Mouse (Mus musculus) hindbrain, postnatal 0 days (tissue): Measurements from ENCODE around the gene 4430402I18Rik. TPM values are rescaled to one million over a fixed set of nuclear protein-coding genes. Genes with fewer than 3 reads are reported as not detected.
A peak's percentile ranks its signal among the peaks of the same experiment; 100 is the strongest.

Experiments
- ATAC-seq: fragments of 200-750 bp; cut with Nextera tagmentation; 2 replicates; pipeline ENCODE4 v1.8.0; 2017; ENCODE audit warnings: mild to moderate bottlenecking, moderate TSS enrichment, moderate library complexity
- DNase-seq: peaks from one replicate; pipeline ENCODE4 v3.0.0-alpha.2; 2015; ENCODE audit warnings: low spot score
- H3K27ac ChIP-seq: fragments of 300-500 bp; sonication (generic); 2 replicates; pipeline ENCODE4 v1.5.1; 2014; ENCODE audit warnings: mild to moderate bottlenecking
- H3K27me3 ChIP-seq: fragments of 300-500 bp; sonication (generic); 2 replicates; pipeline ENCODE4 v1.6.1; 2014; ENCODE audit warnings: low read length, mixed read lengths; ENCODE audit not compliant: insufficient read depth
- H3K36me3 ChIP-seq: fragments of 300-500 bp; sonication (generic); 2 replicates; pipeline ENCODE4 v1.6.1; 2014; ENCODE audit warnings: low read length, mixed read lengths; ENCODE audit not compliant: insufficient read depth
- H3K4me1 ChIP-seq: fragments of 300-500 bp; sonication (generic); 2 replicates; pipeline ENCODE4 v1.6.1; 2014; ENCODE audit warnings: antibody characterized with exemption, low read length, mixed read lengths; ENCODE audit not compliant: insufficient read depth
- H3K4me2 ChIP-seq: fragments of 300-500 bp; sonication (generic); 2 replicates; pipeline ENCODE4 v1.6.1; 2014; ENCODE audit warnings: low read depth, mild to moderate bottlenecking, low read length, moderate library complexity, mixed read lengths
- H3K4me3 ChIP-seq: fragments of 300-500 bp; sonication (generic); 2 replicates; pipeline ENCODE4 v1.5.1; 2014; ENCODE audit warnings: low read length
- H3K9ac ChIP-seq: fragments of 300-500 bp; sonication (generic); replicated peaks from 2 replicates; pipeline ENCODE4 v1.6.1; 2014; ENCODE audit warnings: mild to moderate bottlenecking, low read length, moderate library complexity, mixed read lengths
- H3K9me3 ChIP-seq: fragments of 300-500 bp; sonication (generic); 2 replicates; pipeline ENCODE4 v1.6.1; 2016; ENCODE audit warnings: low read length, mixed read lengths
- CTCF ChIP-seq: IDR thresholded peaks from 2 replicates; pipeline ENCODE4 v1.5.1; 2016; ENCODE audit warnings: antibody characterized with exemption, control low read depth, low read depth
- WGBS: fragments of 180-500 bp; shearing (Covaris S2); extraction: QIAGEN DNeasy Blood & Tissue Kit; methylation state at CpG from one replicate; pipeline ENCODE4 v1.1.7; 2014; 5-methylcytosine and 5-hydroxymethylcytosine counted together
- polyA plus RNA-seq: library from polyadenylated mRNA; unstranded; fragments of >200 nt; fragmentation: Nextera tagmentation; extraction: Ambion mirVana; gene quantifications from 2 replicates; pipeline ENCODE4 v1.2.1, GENCODE M21; 2015
- total RNA-seq: library from RNA; depleted of rRNA; stranded (reverse); fragments of >200 nt; gene quantifications from 2 replicates; pipeline ENCODE4 v1.2.3, GENCODE M21; 2014

4430402I18Rik gene
- total and polyA plus RNA-seq, 2 experiments from 2014 or later = 1.7 to 2.4 TPM

DNA sequence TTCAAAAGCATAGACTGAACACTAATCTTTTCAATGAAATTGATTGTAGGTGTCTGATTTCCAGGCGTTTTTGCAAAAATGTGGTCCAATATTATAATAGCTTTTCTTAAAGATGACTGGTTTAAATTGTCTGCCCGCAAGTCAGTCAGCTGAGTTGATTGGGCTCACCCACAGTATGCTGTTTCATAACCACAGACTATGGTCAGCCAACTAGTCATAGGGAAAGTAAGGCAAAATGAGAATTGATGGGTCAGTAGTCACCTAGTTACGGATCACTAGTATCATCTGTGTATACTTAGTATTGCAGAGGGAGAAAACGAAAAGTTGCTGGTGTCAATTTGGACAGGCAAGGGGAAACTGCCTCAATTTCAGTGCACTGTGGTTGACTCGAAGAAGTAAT, 23.8 kb upstream of the 4430402I18Rik start:
- Histone ChIP-seq H3K9ac (peak overlapping the region; percentile 92; the same call in 1 of the 2 replicates), H3K4me1 (0 out of 2 replicates have a peak, but pooled peaks cover 3% of the 10 kb centered on the region), H3K4me3 (peak overlapping the region; percentile 94), H3K9me3 (no peaks in the 10 kb centered on the region), H3K4me2 (peak overlapping the region; percentile 64), H3K27ac (no peak overlapping the region), H3K36me3 (no peaks in the 10 kb centered on the region), H3K27me3 (no peaks in the 10 kb centered on the region)
- DNase-seq = no peak
- no peak for TF ChIP-seq CTCF
- 68% methylated on average over 5 of the region's 5 CpGs for WGBS
- no peak for ATAC-seq

DNA sequence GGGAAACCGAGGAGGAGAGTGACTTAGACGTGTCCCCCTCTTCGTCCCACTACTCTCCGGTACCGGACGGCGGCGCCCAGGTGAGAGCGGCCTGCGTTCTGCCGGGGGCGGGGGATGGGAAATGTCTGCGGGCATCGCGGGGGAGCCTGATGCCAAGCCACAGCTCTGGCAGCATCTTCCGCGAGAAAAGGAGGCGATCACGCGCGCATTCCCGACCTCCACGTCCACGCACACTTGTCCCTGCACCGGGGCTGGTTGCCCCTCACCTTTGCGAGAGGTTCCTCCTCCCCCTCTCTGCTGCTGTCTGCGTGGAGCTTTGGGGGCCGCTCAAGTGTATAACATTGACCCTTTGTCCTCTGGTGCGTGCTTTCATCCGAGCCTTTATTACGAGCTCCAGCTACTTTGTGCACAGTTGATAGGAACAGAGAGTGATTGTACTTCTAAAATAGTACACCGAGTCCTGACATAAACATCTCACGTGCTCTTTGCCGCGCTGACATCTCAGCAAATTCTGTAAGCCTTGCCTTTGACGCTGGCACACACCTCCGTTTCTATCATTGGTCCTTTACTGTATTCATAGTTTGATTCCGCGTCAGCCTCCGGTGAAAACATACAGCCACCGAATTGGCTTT, 23.1 kb upstream of the 4430402I18Rik start:
- H3K36me3 ChIP-seq = no peaks in the 10 kb centered on the region
- H3K4me2 ChIP-seq = peak overlapping the region; percentile 64
- ATAC-seq = no peak; the same call in 1 of the 2 replicates
- peak overlapping the region; percentile 94 for H3K4me3 ChIP-seq
- H3K4me1 ChIP-seq = 0 out of 2 replicates have a peak, but pooled peaks cover 3% of the 10 kb centered on the region
- H3K27me3 ChIP-seq = no peaks in the 10 kb centered on the region
- no peaks in the 10 kb centered on the region for H3K9me3 ChIP-seq
- WGBS = under 1% methylated on average over 37 of the region's 41 CpGs
- H3K27ac ChIP-seq = peak overlapping the region; percentile 91
- no peak for TF ChIP-seq CTCF
- peak overlapping the region; percentile 92 for H3K9ac ChIP-seq
- peak; percentile 59 for DNase-seq

DNA sequence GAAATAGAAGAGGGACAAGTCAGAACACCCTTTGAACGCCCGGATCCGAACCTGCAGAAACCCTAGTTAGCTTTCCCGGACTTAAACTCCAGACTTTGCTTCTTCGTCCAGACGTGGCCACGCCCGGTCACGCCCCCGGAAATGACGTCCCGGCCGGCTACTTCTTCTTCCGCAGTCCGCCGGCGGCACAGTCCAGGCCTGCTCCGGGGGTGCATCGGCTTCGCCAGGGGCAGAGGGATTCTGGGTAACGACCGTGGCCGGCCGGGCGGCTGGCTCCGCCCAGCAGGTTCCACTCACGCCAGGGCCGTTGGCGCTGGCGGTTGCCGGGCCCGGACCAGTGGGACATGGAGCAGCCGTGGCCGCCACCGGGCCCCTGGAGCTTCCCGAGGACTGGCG, 22.6 kb upstream of the 4430402I18Rik start, which contains the start of gene Cdc37l1:
Gene Cdc37l1, plus strand, starts transcription at position 159 of the 396 bp plus-strand sequence.
- DNase-seq (peak; percentile 97), ATAC-seq (peak; percentile 95)
- no peaks in the 10 kb centered on the region for H3K27me3 ChIP-seq
- H3K4me3 ChIP-seq = peak within 1 kb of the TSS; percentile 94
- no peaks in the 10 kb centered on the region for H3K9me3 ChIP-seq
- WGBS = 0% methylated on average over 37 of the region's 37 CpGs
- TF ChIP-seq CTCF = no peak
- H3K36me3 ChIP-seq = no peaks in the 10 kb centered on the region
- H3K4me2 ChIP-seq = peak within 1 kb of the TSS; percentile 64
- 0 out of 2 replicates have a peak, but pooled peaks cover 3% of the 10 kb centered on the region for H3K4me1 ChIP-seq
- H3K9ac ChIP-seq = peak within 1 kb of the TSS; percentile 92
- H3K27ac ChIP-seq = peak within 1 kb of the TSS; percentile 91

GRCm38 (mm10) chr19:28989515-28989914, 21.9 kb upstream of the 4430402I18Rik start:
- no peak for ATAC-seq
- Histone ChIP-seq H3K9ac (peak overlapping the region; percentile 92; the same call in 1 of the 2 replicates), H3K9me3 (no peaks in the 10 kb centered on the region), H3K27me3 (no peaks in the 10 kb centered on the region), H3K36me3 (no peaks in the 10 kb centered on the region), H3K4me2 (peak overlapping the region; percentile 64), H3K27ac (no peak overlapping the region), H3K4me1 (0 out of 2 replicates have a peak, but pooled peaks cover 3% of the 10 kb centered on the region), H3K4me3 (peak overlapping the region; percentile 94)
- TF ChIP-seq CTCF = no peak
- 75% methylated on average over 8 of the region's 8 CpGs for WGBS
- DNase-seq = no peak

- Histone ChIP-seq H3K36me3 (no peaks in the 10 kb centered on the region), H3K4me3 (no peak overlapping the region), H3K27ac (no peak overlapping the region), H3K9me3 (no peaks in the 10 kb centered on the region), H3K9ac (no peak overlapping the region), H3K27me3 (no peaks in the 10 kb centered on the region), H3K4me2 (no peak overlapping the region), H3K4me1 (no peaks in the 10 kb centered on the region)
- ATAC-seq (no peak), DNase-seq (no peak)
- 86% methylated on average over 7 of the region's 7 CpGs for WGBS
- no peak for TF ChIP-seq CTCF
Measured at GRCm38 (mm10) chr19:28982617-28983016, 15.0 kb upstream of the 4430402I18Rik start.

GRCm38 (mm10) chr19:28974862-28975611, 7.4 kb upstream of the 4430402I18Rik start:
- no peaks in the 10 kb centered on the region for H3K27me3 ChIP-seq
- H3K27ac ChIP-seq = no peak overlapping the region
- peak; percentile 81 for TF ChIP-seq CTCF
- no peaks in the 10 kb centered on the region for H3K4me1 ChIP-seq
- ATAC-seq = peak; percentile 89
- WGBS = 11% methylated on average over 34 of the region's 35 CpGs
- peak overlapping the region; percentile 66 for H3K4me2 ChIP-seq
- H3K9me3 ChIP-seq = no peaks in the 10 kb centered on the region
- H3K4me3 ChIP-seq = peak overlapping the region; percentile 30
- H3K36me3 ChIP-seq = no peaks in the 10 kb centered on the region
- DNase-seq = peak; percentile 77
- peak overlapping the region; percentile 45; the same call in 1 of the 2 replicates for H3K9ac ChIP-seq
